Mouse (Mus musculus) liver, embryonic 12.5 days (tissue): ENCODE data around the gene Srd5a1. TPM values are rescaled to one million over a fixed set of nuclear protein-coding genes. Genes with fewer than 3 reads are reported as not detected.

Experiments
- ATAC-seq: fragments of 200-750 bp; cut with Nextera tagmentation; 2 replicates; pipeline ENCODE4 v1.8.0; 2017; ENCODE audit warnings: moderate number of reproducible peaks, mild to moderate bottlenecking, moderate library complexity
- H3K27ac ChIP-seq: fragments of 300-500 bp; sonication (generic); 2 replicates; pipeline ENCODE4 v1.5.1; 2016; ENCODE audit warnings: mild to moderate bottlenecking
- H3K27me3 ChIP-seq: fragments of 300-500 bp; sonication (generic); replicated peaks from 2 replicates; pipeline ENCODE4 v1.6.1; 2016; ENCODE audit warnings: mild to moderate bottlenecking, moderate library complexity
- H3K36me3 ChIP-seq: fragments of 300-500 bp; sonication (generic); 2 replicates; pipeline ENCODE4 v1.6.1; 2016; ENCODE audit warnings: mild to moderate bottlenecking, moderate library complexity
- H3K4me1 ChIP-seq: fragments of 300-500 bp; sonication (generic); 2 replicates; pipeline ENCODE4 v1.6.1; 2016
- H3K4me2 ChIP-seq: fragments of 300-500 bp; sonication (generic); 2 replicates; pipeline ENCODE4 v1.6.1; 2016; ENCODE audit warnings: mild to moderate bottlenecking, moderate library complexity
- H3K4me3 ChIP-seq: fragments of 300-500 bp; sonication (generic); 2 replicates; pipeline ENCODE4 v1.5.1; 2016; ENCODE audit warnings: mild to moderate bottlenecking, moderate library complexity
- H3K9ac ChIP-seq: fragments of 300-500 bp; sonication (generic); 2 replicates; pipeline ENCODE4 v1.6.1; 2016; ENCODE audit warnings: mild to moderate bottlenecking, moderate library complexity
- H3K9me3 ChIP-seq: fragments of 300-500 bp; sonication (generic); replicated peaks from 2 replicates; pipeline ENCODE4 v1.6.1; 2016; ENCODE audit warnings: mild to moderate bottlenecking, moderate library complexity
- WGBS: fragments of 180-500 bp; shearing (Covaris S2); methylation state at CpG from one replicate; pipeline ENCODE4 v1.1.7; 2016; ENCODE audit not compliant: insufficient replicate concordance; 5-methylcytosine and 5-hydroxymethylcytosine counted together
- polyA plus RNA-seq: library from polyadenylated mRNA; unstranded; fragments of >200 nt; fragmentation: Nextera tagmentation; extraction: Ambion mirVana; gene quantifications from 2 replicates; pipeline ENCODE4 v1.2.1, GENCODE M21; 2016

Srd5a1 gene
- polyA plus RNA-seq, 1 experiment from 2014 or later = 6.0 TPM

- 67% methylated on average over 2 of the region's 2 CpGs for WGBS
- Histone ChIP-seq H3K9me3 (no peaks in the 10 kb centered on the region), H3K27ac (no peak overlapping the region), H3K9ac (no peak overlapping the region), H3K36me3 (no peaks in the 10 kb centered on the region), H3K4me3 (no peak overlapping the region), H3K4me1 (no peaks in the 10 kb centered on the region), H3K27me3 (no peaks in the 10 kb centered on the region), H3K4me2 (no peak overlapping the region)
- ATAC-seq = no peak
Observed at GRCm38 (mm10) chr13:69550831-69551230, 60.4 kb downstream of the Srd5a1 start.

- Histone ChIP-seq H3K9ac (no peak overlapping the region), H3K4me1 (no peaks in the 10 kb centered on the region), H3K9me3 (no peaks in the 10 kb centered on the region), H3K36me3 (no peaks in the 10 kb centered on the region), H3K4me3 (no peak overlapping the region), H3K4me2 (no peak overlapping the region), H3K27me3 (no peaks in the 10 kb centered on the region), H3K27ac (no peak overlapping the region)
- ATAC-seq = no peak
- WGBS = 34% methylated on average over 8 of the region's 8 CpGs
Observed at GRCm38 (mm10) chr13:69549980-69550379, 61.3 kb downstream of the Srd5a1 start.

DNA sequence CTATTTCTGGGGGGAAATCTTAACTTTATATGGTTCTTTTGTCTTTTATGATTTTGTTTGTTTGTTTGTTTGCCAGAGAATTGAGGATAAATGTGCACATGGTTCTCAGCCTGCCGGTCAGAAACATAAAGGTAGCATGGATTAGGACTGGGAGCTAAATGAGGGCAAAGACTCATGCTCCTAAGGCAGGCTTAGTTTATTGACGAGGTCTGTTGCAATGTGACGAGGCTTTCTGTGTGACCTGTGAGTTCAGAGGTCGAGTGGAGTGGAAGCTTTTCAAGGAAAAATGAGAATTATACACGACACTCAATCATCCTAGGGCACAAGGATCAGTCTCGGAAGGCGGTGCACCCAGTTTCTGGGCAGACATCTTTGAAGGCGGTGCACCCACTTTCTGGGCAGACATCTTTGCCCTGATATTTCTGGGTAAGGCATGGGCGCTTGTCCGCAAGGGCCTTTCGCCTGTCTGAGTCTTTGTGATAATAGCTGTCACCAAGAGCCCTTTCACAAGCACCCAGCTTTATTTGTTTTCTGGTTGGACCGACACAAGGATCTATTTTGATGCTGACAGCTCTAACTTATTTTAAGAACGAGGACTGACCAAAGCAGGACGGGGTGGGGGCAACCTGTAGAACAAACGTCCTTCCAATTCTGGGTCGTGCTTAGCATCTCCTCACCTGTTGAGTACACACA is 63.6 kb downstream of the Srd5a1 start:
- Histone ChIP-seq H3K4me3 (no peak overlapping the region), H3K9me3 (no peaks in the 10 kb centered on the region), H3K4me1 (0 out of 2 replicates have a peak, but pooled peaks cover 4% of the 10 kb centered on the region), H3K4me2 (no peak overlapping the region), H3K27ac (no peak overlapping the region), H3K27me3 (peaks cover 17% of the 10 kb centered on the region), H3K36me3 (no peaks in the 10 kb centered on the region), H3K9ac (no peak overlapping the region)
- WGBS = 62% methylated on average over 16 of the region's 16 CpGs
- ATAC-seq = no peak

- ATAC-seq = peak; percentile 27; the same call in 1 of the 2 replicates
- Histone ChIP-seq H3K36me3 (no peaks in the 10 kb centered on the region), H3K9ac (no peak overlapping the region), H3K9me3 (no peaks in the 10 kb centered on the region), H3K4me2 (no peak overlapping the region), H3K27me3 (peaks cover 18% of the 10 kb centered on the region), H3K4me3 (no peak overlapping the region), H3K4me1 (0 out of 2 replicates have a peak, but pooled peaks cover 4% of the 10 kb centered on the region), H3K27ac (no peak overlapping the region)
- WGBS = 15% methylated on average over 3 of the region's 3 CpGs
Observed at GRCm38 (mm10) chr13:69545019-69545418, 66.2 kb downstream of the Srd5a1 start.

DNA sequence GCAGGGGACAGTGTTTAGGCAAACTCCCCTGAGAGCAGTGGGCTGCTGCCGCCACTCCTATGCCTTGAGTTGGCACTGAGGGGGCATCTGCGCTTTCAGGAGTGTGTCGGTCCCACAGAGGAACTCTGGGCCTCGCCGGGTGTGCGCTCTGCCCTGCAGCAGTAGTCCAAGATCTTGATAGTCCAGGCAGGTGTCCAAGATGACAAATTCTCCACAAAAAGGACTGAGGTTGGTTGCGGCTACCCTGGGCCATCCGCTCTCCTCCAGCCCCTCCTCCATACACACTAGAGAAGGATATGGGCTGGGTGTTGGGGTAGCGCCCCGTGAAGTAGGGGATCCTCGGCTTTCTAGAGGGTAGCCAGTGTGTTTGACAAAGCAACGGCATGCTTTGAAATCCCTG is 67.6 kb downstream of the Srd5a1 start:
- Histone ChIP-seq H3K4me1 (peaks cover 6% of the 10 kb centered on the region), H3K27ac (no peak overlapping the region), H3K27me3 (peaks cover 18% of the 10 kb centered on the region), H3K9ac (no peak overlapping the region), H3K9me3 (no peaks in the 10 kb centered on the region), H3K4me3 (no peak overlapping the region), H3K4me2 (peak overlapping the region; percentile 32), H3K36me3 (no peaks in the 10 kb centered on the region)
- peak; percentile 25; the same call in 1 of the 2 replicates for ATAC-seq
- WGBS = 62% methylated on average over 12 of the region's 12 CpGs

GRCm38 (mm10) chr13:69542571-69543352 is 68.5 kb downstream of the Srd5a1 start:
- H3K9ac ChIP-seq = no peak overlapping the region
- peaks cover 14% of the 10 kb centered on the region for H3K4me1 ChIP-seq
- H3K27ac ChIP-seq = no peak overlapping the region
- peaks cover 18% of the 10 kb centered on the region for H3K27me3 ChIP-seq
- H3K4me2 ChIP-seq = no peak overlapping the region
- ATAC-seq = no peak
- H3K9me3 ChIP-seq = no peaks in the 10 kb centered on the region
- H3K36me3 ChIP-seq = no peaks in the 10 kb centered on the region
- H3K4me3 ChIP-seq = no peak overlapping the region
- 53% methylated on average over 17 of the region's 17 CpGs for WGBS

DNA sequence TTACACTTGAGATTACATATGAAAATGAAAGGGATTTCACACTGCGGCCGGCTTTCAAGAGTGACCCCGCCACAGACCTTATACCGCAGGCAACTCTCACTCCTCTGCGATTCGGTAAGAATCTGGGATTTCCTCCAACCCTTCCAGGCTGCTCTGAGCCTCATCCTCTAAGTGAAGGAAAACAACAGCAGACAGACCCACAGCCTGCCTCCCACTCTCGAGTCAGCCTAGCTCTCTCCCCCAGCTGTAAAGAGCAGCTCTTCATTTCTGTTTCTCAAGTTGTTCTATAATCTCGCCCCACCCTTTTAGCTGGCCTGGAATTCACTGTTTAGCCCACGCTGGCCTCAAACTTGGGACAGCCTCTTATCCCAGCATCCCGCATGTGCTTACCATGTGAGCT is 69.5 kb downstream of the Srd5a1 start:
- H3K4me3 ChIP-seq = no peak overlapping the region
- no peaks in the 10 kb centered on the region for H3K9me3 ChIP-seq
- peaks cover 15% of the 10 kb centered on the region for H3K4me1 ChIP-seq
- H3K27me3 ChIP-seq = peaks cover 18% of the 10 kb centered on the region
- WGBS = 71% methylated on average over 10 of the region's 10 CpGs
- H3K36me3 ChIP-seq = no peaks in the 10 kb centered on the region
- no peak overlapping the region for H3K4me2 ChIP-seq
- ATAC-seq = no peak
- no peak overlapping the region for H3K9ac ChIP-seq
- H3K27ac ChIP-seq = no peak overlapping the region

DNA sequence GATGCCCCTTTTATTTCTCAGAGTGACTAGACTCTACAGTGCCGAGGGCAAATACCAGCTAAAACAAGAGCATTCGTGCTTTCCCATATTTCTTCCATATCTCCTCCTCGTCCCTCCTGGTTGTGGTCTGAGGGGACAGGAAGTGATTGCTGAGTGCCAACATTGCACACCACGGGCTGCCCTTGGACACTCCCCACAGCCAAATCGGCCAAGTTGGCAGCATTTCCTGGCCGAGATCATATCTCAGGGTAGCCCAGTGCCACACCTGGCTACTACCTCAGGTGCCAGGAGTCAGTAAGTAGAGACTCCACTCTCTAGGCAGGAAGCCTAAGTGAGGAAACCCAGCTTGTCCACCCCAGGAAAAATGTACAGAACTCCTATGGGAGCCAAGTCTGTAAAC is 70.0 kb downstream of the Srd5a1 start:
- WGBS = 42% methylated on average over 6 of the region's 6 CpGs
- no peak for ATAC-seq
- no peak overlapping the region for H3K9ac ChIP-seq
- peaks cover 18% of the 10 kb centered on the region for H3K27me3 ChIP-seq
- H3K9me3 ChIP-seq = no peaks in the 10 kb centered on the region
- no peaks in the 10 kb centered on the region for H3K36me3 ChIP-seq
- no peak overlapping the region for H3K4me3 ChIP-seq
- H3K27ac ChIP-seq = no peak overlapping the region
- no peak overlapping the region for H3K4me2 ChIP-seq
- peaks cover 17% of the 10 kb centered on the region for H3K4me1 ChIP-seq

GRCm38 (mm10) chr13:69538327-69538726 is 72.9 kb downstream of the Srd5a1 start:
- no peaks in the 10 kb centered on the region for H3K36me3 ChIP-seq
- H3K27ac ChIP-seq = no peak overlapping the region
- H3K4me1 ChIP-seq = peaks cover 28% of the 10 kb centered on the region
- no peak for ATAC-seq
- peak overlapping the region; percentile 24; the same call in 1 of the 2 replicates for H3K4me2 ChIP-seq
- H3K9me3 ChIP-seq = no peaks in the 10 kb centered on the region
- 21% methylated on average over 4 of the region's 4 CpGs for WGBS
- peak overlapping the region; percentile 17; the same call in 1 of the 2 replicates for H3K9ac ChIP-seq
- no peak overlapping the region for H3K4me3 ChIP-seq
- 0 out of 2 replicates have a peak, but pooled peaks cover 4% of the 10 kb centered on the region for H3K27me3 ChIP-seq

GRCm38 (mm10) chr13:69537366-69537765 is 73.9 kb downstream of the Srd5a1 start:
- Histone ChIP-seq H3K9me3 (no peaks in the 10 kb centered on the region), H3K27ac (no peak overlapping the region), H3K9ac (no peak overlapping the region), H3K4me2 (no peak overlapping the region), H3K36me3 (no peaks in the 10 kb centered on the region), H3K4me3 (no peak overlapping the region), H3K4me1 (peaks cover 30% of the 10 kb centered on the region), H3K27me3 (no peaks in the 10 kb centered on the region)
- ATAC-seq = no peak
- WGBS = 77% methylated on average over 7 of the region's 7 CpGs

DNA sequence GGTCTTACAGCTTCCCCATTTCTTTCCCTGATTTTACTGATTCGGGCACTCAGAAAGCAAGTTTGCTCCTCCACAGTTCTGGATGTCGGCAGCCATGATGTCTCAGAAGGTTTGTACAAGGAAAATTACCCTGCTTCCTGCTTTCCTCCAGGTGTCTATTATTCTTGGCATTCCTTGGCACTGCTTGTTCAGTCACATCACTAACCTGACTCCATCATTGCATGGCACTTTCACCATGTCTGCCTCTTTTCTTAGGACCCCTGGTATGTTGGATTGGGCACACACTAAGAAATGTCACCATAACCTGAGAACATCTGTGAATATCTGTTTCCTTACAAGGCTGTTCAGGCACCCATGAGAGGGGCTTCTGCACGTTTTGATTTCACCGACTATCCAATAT is 75.2 kb downstream of the Srd5a1 start:
- no peak overlapping the region; the same call in 1 of the 2 replicates for H3K27ac ChIP-seq
- H3K4me1 ChIP-seq = peaks cover 43% of the 10 kb centered on the region
- peak overlapping the region; percentile 94 for H3K4me3 ChIP-seq
- ATAC-seq = no peak
- H3K9ac ChIP-seq = peak overlapping the region; percentile 89
- H3K4me2 ChIP-seq = peak overlapping the region; percentile 92
- no peaks in the 10 kb centered on the region for H3K9me3 ChIP-seq
- H3K36me3 ChIP-seq = 0 out of 2 replicates have a peak, but pooled peaks cover 4% of the 10 kb centered on the region
- 74% methylated on average over 4 of the region's 4 CpGs for WGBS
- no peaks in the 10 kb centered on the region for H3K27me3 ChIP-seq
